ENCODE assay signal across 14 mouse cellular contexts in the genomic region with DNA sequence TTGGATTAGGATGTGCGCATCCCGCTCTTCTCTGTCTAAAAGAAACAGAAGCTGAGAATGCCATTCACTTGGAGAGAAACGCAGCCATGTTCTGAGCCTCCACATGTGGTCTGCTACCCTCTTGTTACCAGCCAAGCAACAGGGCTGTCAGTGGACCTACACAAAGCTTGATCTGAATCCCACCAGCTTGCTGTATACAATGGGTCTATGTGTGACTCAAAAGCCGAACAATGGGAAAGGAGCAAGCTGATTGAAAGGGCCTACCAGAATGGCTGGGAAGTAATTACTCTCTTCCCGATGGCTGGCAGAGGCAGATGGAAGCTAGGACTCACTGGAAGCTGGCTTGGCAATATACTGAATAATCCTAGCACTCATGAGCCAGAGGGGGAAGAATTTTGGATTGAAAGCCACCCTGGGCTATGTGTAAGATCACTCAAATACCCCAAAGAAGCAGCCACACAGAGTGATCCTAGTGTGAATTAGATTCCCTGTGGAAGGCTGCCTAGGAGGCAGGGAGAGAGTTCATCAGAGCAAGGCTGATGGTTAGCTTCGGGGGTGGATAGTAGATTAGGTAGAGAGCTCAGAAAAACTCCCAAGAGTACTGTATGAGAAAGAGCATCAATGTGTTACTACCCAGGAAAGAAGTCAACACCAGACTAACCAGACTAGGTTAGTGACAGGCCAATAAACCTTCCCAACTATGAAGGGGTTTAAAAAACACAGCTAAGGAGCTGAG.
DNase-seq lines count a peak whose midpoint lies in the region; ATAC-seq lines count a peak whose summit lies in the region.
"Had no signal": no experiment of that assay in that cellular context is flagged by ENCODE, and none has a peak within 500 bp of the region (broad histone marks: within the 10 kb centered on the region; RNA-seq: fewer than 3 reads in every experiment).

No protein-coding gene starts in this region.

- intact Hi-C loops in left cerebral cortex, postnatal 10 days (cut with DNase I): no loop called here

- H3K4me1 ChIP-seq in forebrain, embryonic 15.5 days: peaks cover 18% of the 10 kb centered on the region
- H3K4me1 ChIP-seq in midbrain, embryonic 10.5 days: peaks cover 33% of the 10 kb centered on the region
- H3K4me1 ChIP-seq: liver, embryonic 15.5 days had no signal

- H3K9me3 ChIP-seq in forebrain, embryonic 15.5 days: no peaks in the 10 kb centered on the region
- H3K9me3 ChIP-seq in midbrain, embryonic 10.5 days (replicated peaks): no peaks in the 10 kb centered on the region
- H3K9me3 ChIP-seq: heart, embryonic 15.5 days; liver, embryonic 15.5 days had no signal

- peak; percentile 93 for ATAC-seq in forebrain, embryonic 15.5 days (replicated peaks)
- ATAC-seq in CD4-positive, CD25-positive, alpha-beta regulatory T cell, adult 4 months: no peak
- ATAC-seq: intestine, postnatal 0 days had no signal

- 10% methylated on average over 6 of the region's 6 CpGs for WGBS in forebrain, embryonic 15.5 days
- WGBS in midbrain, embryonic 10.5 days: 26% methylated on average over 6 of the region's 6 CpGs

- peaks cover 56% of the 10 kb centered on the region for H3K27me3 ChIP-seq in forebrain, embryonic 15.5 days
- peaks cover 92% of the 10 kb centered on the region for H3K27me3 ChIP-seq in midbrain, embryonic 10.5 days (ENCODE audit: low read depth, poor library complexity, severe bottlenecking)
- H3K27me3 ChIP-seq: heart, embryonic 15.5 days; liver, embryonic 15.5 days had no signal

- peak; percentile 65 for DNase-seq in heart, adult 11 months
- no peak for DNase-seq in heart, adult 18-20 months
- DNase-seq in midbrain, embryonic 10.5 days (ENCODE audit: low spot score): peak; percentile 59
- DNase-seq in retina, embryonic 14.5 days (ENCODE audit: low spot score): peak; percentile 40
- DNase-seq in testis, postnatal 10 days (ENCODE audit: low spot score): no peak
- DNase-seq in left cerebral cortex, postnatal 10 days (ENCODE audit: extremely low spot score in 1 of 2, low spot score in 2 of 2): no peak
- DNase-seq: cerebellum, postnatal 25 days; gastrocnemius, postnatal 25 days; thymus, adult 18-20 months had no signal

- no peaks in the 10 kb centered on the region for H3K36me3 ChIP-seq in forebrain, embryonic 15.5 days
- no peaks in the 10 kb centered on the region for H3K36me3 ChIP-seq in midbrain, embryonic 10.5 days

- H3K4me2 ChIP-seq in forebrain, embryonic 15.5 days (replicated peaks): no peak overlapping the region
- H3K4me2 ChIP-seq: heart, embryonic 15.5 days; liver, embryonic 15.5 days had no signal

- no peak overlapping the region for H3K4me3 ChIP-seq in forebrain, embryonic 15.5 days
- no peak overlapping the region for H3K4me3 ChIP-seq in midbrain, embryonic 10.5 days
- H3K4me3 ChIP-seq: heart, embryonic 15.5 days; liver, embryonic 15.5 days had no signal

- 0 out of 2 replicates have a peak overlapping the region, but pooled peaks have one; percentile 15 for H3K27ac ChIP-seq in forebrain, embryonic 15.5 days (replicated peaks)
- peak overlapping the region; percentile 46 for H3K27ac ChIP-seq in midbrain, embryonic 10.5 days (replicated peaks)
- H3K27ac ChIP-seq: heart, embryonic 15.5 days; liver, embryonic 15.5 days had no signal

- H3K9ac ChIP-seq in forebrain, embryonic 15.5 days (replicated peaks): no peak overlapping the region
- H3K9ac ChIP-seq: heart, embryonic 15.5 days; liver, embryonic 15.5 days had no signal

Comparison
In these comparisons a context has a peak if more than half of its experiments do, and no peak if none do; other contexts are left out.
1. DNase-seq: peak in heart, adult 11 months (single experiment), midbrain, embryonic 10.5 days (single experiment) and retina, embryonic 14.5 days (single experiment); none in heart, adult 18-20 months (0 of 2), testis, postnatal 10 days (single experiment) and left cerebral cortex, postnatal 10 days (0 of 2).